In the genomic region with DNA sequence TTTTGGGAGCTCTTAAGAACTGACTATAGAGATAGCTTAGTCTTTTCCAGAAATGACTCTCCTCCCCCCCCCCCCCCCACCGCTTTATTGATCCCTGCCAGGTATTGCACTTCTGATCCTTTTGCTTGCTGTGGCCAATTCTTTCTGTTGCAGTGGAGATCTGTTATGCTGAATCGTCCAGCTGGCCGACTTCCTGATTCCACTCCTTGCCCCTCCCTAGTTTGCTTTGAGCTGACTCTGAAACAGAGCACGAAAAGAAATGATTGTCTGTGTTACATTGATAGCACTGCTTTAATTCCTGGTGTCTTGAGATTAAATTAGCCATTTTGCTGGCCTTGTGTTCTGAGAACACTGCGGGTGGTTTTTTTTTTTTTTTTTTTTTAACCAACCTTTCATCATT, we compare ENCODE assay signal across 16 mouse cellular contexts.
A peak's percentile ranks its signal among the peaks of the same experiment; 100 is the strongest.
DNase-seq lines count a peak whose midpoint lies in the region; TF ChIP-seq lines count a peak whose summit lies in the region.
"Had no signal": no experiment of that assay in that cellular context is flagged by ENCODE, and none has a peak within 500 bp of the region (broad histone marks: within the 10 kb centered on the region; RNA-seq: fewer than 3 reads in every experiment).

No protein-coding gene starts in this region.

- TF ChIP-seq CTCF in gastrocnemius, adult 2 months (IDR thresholded peaks at IDR 0.05) = no peak

- H3K27ac ChIP-seq in gastrocnemius, adult 2 months = no peak overlapping the region
- H3K27ac ChIP-seq: forebrain, embryonic 10.5 days; limb, embryonic 13.5 days; neural tube, embryonic 13.5 days had no signal

- peak; percentile 12 for DNase-seq in left cerebral cortex, postnatal 4 days
- no peak for DNase-seq in left cerebral cortex, adult 8-10 months (ENCODE audit: low spot score in 2 of 2)
- DNase-seq in urinary bladder, postnatal 14 days (ENCODE audit: low spot score) = peak; percentile 3
- DNase-seq in urinary bladder, postnatal 10 days (ENCODE audit: low spot score) = no peak
- peak; percentile 36 for DNase-seq in gastrocnemius, adult 2 months
- no peak for DNase-seq in neural tube, embryonic 10.5 days (ENCODE audit: extremely low spot score, low spot score)
- no peak for DNase-seq in layer of hippocampus, adult 8-10 months (ENCODE audit: low spot score in 2 of 2)
- DNase-seq in spleen, adult 12 weeks (ENCODE audit: low spot score) = no peak
- DNase-seq: heart, postnatal 4 days; kidney, adult 11 months; kidney, postnatal 36 days; layer of hippocampus, postnatal 36 days; retina, postnatal 1 day had no signal

- H3K4me3 ChIP-seq in gastrocnemius, adult 2 months = no peak overlapping the region
- H3K4me3 ChIP-seq: forebrain, embryonic 10.5 days; limb, embryonic 13.5 days; neural tube, embryonic 13.5 days had no signal

- intact Hi-C loops in left cerebral cortex, postnatal 4 days (cut with DNase I) = no loop called here
- intact Hi-C loops in gastrocnemius, adult 2 months (cut with DNase I) = no loop called here

Comparison
In these comparisons a context has a peak if more than half of its experiments do, and no peak if none do; other contexts are left out.
1. DNase-seq: peak in left cerebral cortex, postnatal 4 days (single experiment), urinary bladder, postnatal 14 days (single experiment) and gastrocnemius, adult 2 months (single experiment); none in left cerebral cortex, adult 8-10 months (0 of 2), urinary bladder, postnatal 10 days (single experiment), neural tube, embryonic 10.5 days (single experiment), layer of hippocampus, adult 8-10 months (0 of 2) and spleen, adult 12 weeks (single experiment).